Mouse (Mus musculus) megakaryocyte, embryonic 14.5 days (primary cell): ENCODE measurements around the gene Vars2.

Source experiments
- FLI1 ChIP-seq: IDR thresholded peaks from 2 replicates; pipeline ENCODE4 v1.6.1; 2012; ENCODE audit warnings: low read length, inconsistent platforms, mixed read lengths
- GATA1 ChIP-seq: IDR thresholded peaks from 3 replicates; pipeline ENCODE4 v1.6.1; 2012; ENCODE audit warnings: mixed read lengths, low read length, inconsistent platforms, borderline replicate concordance

GRCm38 (mm10) chr17:35636363-35636762 is 31.0 kb downstream of the Vars2 start:
- TF ChIP-seq GATA1 (no peak), FLI1 (no peak)
